Mouse (Mus musculus): ENCODE measurements around the gene Naa35. TPM values are rescaled to one million over a fixed set of nuclear protein-coding genes. Genes with fewer than 3 reads are reported as not detected.
"Not testable (repeated sequence)": the region's sequence is repeated elsewhere in the genome, so short reads cannot be mapped to it uniquely, and the experiment has no call there.

Naa35 gene
- polyA plus RNA-seq, 1 experiment, result 35.1 TPM

- H3K79me3 ChIP-seq (ENCODE audit: low read depth), result peaks cover 4% of the 10 kb centered on the region
- H3ac ChIP-seq (ENCODE audit: control insufficient read depth, insufficient read length, low read depth), result no peak overlapping the region
- peaks cover 7% of the 10 kb centered on the region for H3K79me2 ChIP-seq (ENCODE audit: control insufficient read depth, insufficient read depth)
- H3K36me3 ChIP-seq (ENCODE audit: control insufficient read depth, insufficient read depth), result no peaks in the 10 kb centered on the region
- no peaks in the 10 kb centered on the region for H3K27me3 ChIP-seq (ENCODE audit: control insufficient read depth, insufficient read depth, insufficient read length)
- TF ChIP-seq FOSL1 (IDR thresholded peaks at IDR 0.05; ENCODE audit: insufficient read depth, low read length, poor library complexity, severe bottlenecking) (no peak), USF1 (IDR thresholded peaks at IDR 0.05; ENCODE audit: low read depth) (no peak), MYOD1 (IDR thresholded peaks at IDR 0.05; ENCODE audit: control insufficient read depth, insufficient read length, low read depth) (no peak), CEBPB (IDR thresholded peaks at IDR 0.05; ENCODE audit: low read depth) (no peak), MYOG (IDR thresholded peaks at IDR 0.05; ENCODE audit: control insufficient read depth, extremely low read depth, insufficient read length) (no peak), MAX (IDR thresholded peaks at IDR 0.05) (no peak), CTCF (IDR thresholded peaks at IDR 0.05; ENCODE audit: control insufficient read depth, insufficient read depth, insufficient read length) (no peak)
- no peak overlapping the region for H3K4me3 ChIP-seq (ENCODE audit: insufficient read depth, poor library complexity, severe bottlenecking)
Observed at GRCm38 (mm10) chr13:59580954-59581353, 4.1 kb upstream of the Naa35 start.

DNA sequence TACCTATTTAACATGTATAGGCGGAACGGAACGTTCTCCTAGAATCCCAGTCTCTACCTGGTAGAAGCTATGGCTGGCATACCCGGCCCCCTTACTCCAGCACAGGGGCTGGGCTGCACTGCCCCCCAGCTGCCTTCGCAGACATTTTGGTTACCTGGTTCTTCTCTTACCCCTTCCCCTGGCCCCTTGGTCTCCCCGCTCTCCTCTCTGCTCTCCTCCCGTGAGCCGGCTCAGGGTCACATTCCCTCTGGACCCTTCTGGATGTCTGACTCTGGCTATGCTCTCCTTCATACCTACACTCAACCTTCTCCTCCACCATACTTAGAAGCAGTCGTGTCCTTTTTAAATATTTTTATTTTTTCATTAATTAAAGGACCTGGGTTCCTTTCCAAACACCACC, 578 bp upstream of the Naa35 start:
- TF ChIP-seq CTCF (IDR thresholded peaks at IDR 0.05; ENCODE audit: control insufficient read depth, insufficient read depth, insufficient read length) (no peak), MYOD1 (IDR thresholded peaks at IDR 0.05; ENCODE audit: control insufficient read depth, insufficient read length, low read depth) (no peak), USF1 (IDR thresholded peaks at IDR 0.05; ENCODE audit: low read depth) (no peak), MAX (IDR thresholded peaks at IDR 0.05) (no peak), CEBPB (IDR thresholded peaks at IDR 0.05; ENCODE audit: low read depth) (no peak), MYOG (IDR thresholded peaks at IDR 0.05; ENCODE audit: control insufficient read depth, extremely low read depth, insufficient read length) (no peak), FOSL1 (IDR thresholded peaks at IDR 0.05; ENCODE audit: insufficient read depth, low read length, poor library complexity, severe bottlenecking) (no peak)

DNA sequence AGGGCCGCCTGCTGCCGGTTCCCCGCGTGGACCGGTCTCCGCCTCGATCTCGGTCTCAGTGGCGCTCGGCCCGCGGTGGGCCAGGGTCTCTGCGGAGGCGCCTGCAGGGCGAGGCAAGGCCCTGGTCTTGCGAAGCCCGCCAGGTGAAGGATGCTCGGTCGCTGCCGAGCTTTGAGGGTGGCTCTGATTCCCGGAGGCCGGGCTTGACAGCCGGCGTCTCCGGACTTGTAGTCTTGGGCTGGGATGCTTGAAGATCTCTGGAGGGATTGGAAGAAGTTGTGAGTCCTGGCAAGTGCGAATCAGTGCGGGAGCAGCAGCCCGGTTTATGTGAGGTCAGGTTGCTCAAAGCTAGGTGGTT, 568 bp downstream of the Naa35 start:
- peak overlapping the region; percentile 96 for H3ac ChIP-seq (ENCODE audit: control insufficient read depth, insufficient read length, low read depth)
- H3K27me3 ChIP-seq (ENCODE audit: control insufficient read depth, insufficient read depth, insufficient read length), result no peaks in the 10 kb centered on the region
- peaks cover 28% of the 10 kb centered on the region for H3K79me3 ChIP-seq (ENCODE audit: low read depth)
- H3K4me3 ChIP-seq (ENCODE audit: insufficient read depth, poor library complexity, severe bottlenecking), result peak overlapping the region; percentile 78
- peaks cover 50% of the 10 kb centered on the region for H3K79me2 ChIP-seq (ENCODE audit: control insufficient read depth, insufficient read depth)
- H3K36me3 ChIP-seq (ENCODE audit: control insufficient read depth, insufficient read depth), result peaks cover 15% of the 10 kb centered on the region
- TF ChIP-seq USF1 (IDR thresholded peaks at IDR 0.05; ENCODE audit: low read depth) (no peak), MYOD1 (IDR thresholded peaks at IDR 0.05; ENCODE audit: control insufficient read depth, insufficient read length, low read depth) (no peak), CEBPB (IDR thresholded peaks at IDR 0.05; ENCODE audit: low read depth) (no peak), CTCF (IDR thresholded peaks at IDR 0.05; ENCODE audit: control insufficient read depth, insufficient read depth, insufficient read length) (no peak), FOSL1 (IDR thresholded peaks at IDR 0.05; ENCODE audit: insufficient read depth, low read length, poor library complexity, severe bottlenecking) (no peak), MYOG (IDR thresholded peaks at IDR 0.05; ENCODE audit: control insufficient read depth, extremely low read depth, insufficient read length) (no peak), MAX (IDR thresholded peaks at IDR 0.05) (no peak)

More for the DNA sequence above, 578 bp upstream of the Naa35 start:
- peaks cover 23% of the 10 kb centered on the region for H3K79me3 ChIP-seq (ENCODE audit: low read depth)
- H3K79me2 ChIP-seq (ENCODE audit: control insufficient read depth, insufficient read depth), result peaks cover 42% of the 10 kb centered on the region
- peaks cover 4% of the 10 kb centered on the region for H3K36me3 ChIP-seq (ENCODE audit: control insufficient read depth, insufficient read depth)
- no peaks in the 10 kb centered on the region for H3K27me3 ChIP-seq (ENCODE audit: control insufficient read depth, insufficient read depth, insufficient read length)
- H3ac ChIP-seq (ENCODE audit: control insufficient read depth, insufficient read length, low read depth), result peak overlapping the region; percentile 63
- peak overlapping the region; percentile 78 for H3K4me3 ChIP-seq (ENCODE audit: insufficient read depth, poor library complexity, severe bottlenecking)

DNA sequence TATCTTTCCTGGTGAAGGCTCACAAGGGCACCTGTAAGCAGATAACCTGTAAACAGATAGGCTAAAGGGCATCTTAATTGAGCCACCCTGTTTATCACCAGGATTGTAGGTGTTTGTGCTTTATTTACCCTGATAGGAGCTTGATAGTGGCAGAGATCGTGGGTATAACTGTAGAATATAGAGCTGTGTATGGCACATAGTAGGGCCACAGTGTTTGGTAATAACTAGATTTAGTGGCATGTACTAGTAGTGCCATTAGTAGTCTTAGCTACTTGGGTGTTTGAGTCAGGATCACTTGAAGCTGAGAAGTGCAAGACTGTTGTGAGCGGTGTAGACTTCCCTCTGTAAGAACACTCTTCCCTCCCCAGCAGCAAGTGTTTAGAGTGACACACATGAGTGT, 2.1 kb downstream of the Naa35 start:
- Histone ChIP-seq H3ac (ENCODE audit: control insufficient read depth, insufficient read length, low read depth) (no peak overlapping the region), H3K79me2 (ENCODE audit: control insufficient read depth, insufficient read depth) (peaks cover 56% of the 10 kb centered on the region), H3K27me3 (ENCODE audit: control insufficient read depth, insufficient read depth, insufficient read length) (no peaks in the 10 kb centered on the region), H3K36me3 (ENCODE audit: control insufficient read depth, insufficient read depth) (peaks cover 31% of the 10 kb centered on the region), H3K4me3 (ENCODE audit: insufficient read depth, poor library complexity, severe bottlenecking) (no peak overlapping the region), H3K79me3 (ENCODE audit: low read depth) (peaks cover 28% of the 10 kb centered on the region)
- TF ChIP-seq USF1 (IDR thresholded peaks at IDR 0.05; ENCODE audit: low read depth), result no peak
- TF ChIP-seq MYOD1 (IDR thresholded peaks at IDR 0.05; ENCODE audit: control insufficient read depth, insufficient read length, low read depth), result no peak
- no peak for TF ChIP-seq FOSL1 (IDR thresholded peaks at IDR 0.05; ENCODE audit: insufficient read depth, low read length, poor library complexity, severe bottlenecking)
- no peak for TF ChIP-seq MAX (IDR thresholded peaks at IDR 0.05)

- Histone ChIP-seq H3K4me3 (ENCODE audit: insufficient read depth, poor library complexity, severe bottlenecking) (no peak overlapping the region), H3K79me2 (ENCODE audit: control insufficient read depth, insufficient read depth) (peaks cover 74% of the 10 kb centered on the region), H3ac (ENCODE audit: control insufficient read depth, insufficient read length, low read depth) (no peak overlapping the region), H3K36me3 (ENCODE audit: control insufficient read depth, insufficient read depth) (peaks cover 41% of the 10 kb centered on the region), H3K27me3 (ENCODE audit: control insufficient read depth, insufficient read depth, insufficient read length) (no peaks in the 10 kb centered on the region), H3K79me3 (ENCODE audit: low read depth) (peaks cover 28% of the 10 kb centered on the region)
- no peak for TF ChIP-seq CTCF (IDR thresholded peaks at IDR 0.05; ENCODE audit: control insufficient read depth, insufficient read depth, insufficient read length)
- no peak for TF ChIP-seq MYOD1 (IDR thresholded peaks at IDR 0.05; ENCODE audit: control insufficient read depth, insufficient read length, low read depth)
- no peak for TF ChIP-seq USF1 (IDR thresholded peaks at IDR 0.05; ENCODE audit: low read depth)
- TF ChIP-seq MAX (IDR thresholded peaks at IDR 0.05), result no peak
- no peak for TF ChIP-seq FOSL1 (IDR thresholded peaks at IDR 0.05; ENCODE audit: insufficient read depth, low read length, poor library complexity, severe bottlenecking)
- TF ChIP-seq CEBPB (IDR thresholded peaks at IDR 0.05; ENCODE audit: low read depth), result no peak
- no peak for TF ChIP-seq MYOG (IDR thresholded peaks at IDR 0.05; ENCODE audit: control insufficient read depth, extremely low read depth, insufficient read length)
Observed at GRCm38 (mm10) chr13:59589672-59590071, 4.6 kb downstream of the Naa35 start.

DNA sequence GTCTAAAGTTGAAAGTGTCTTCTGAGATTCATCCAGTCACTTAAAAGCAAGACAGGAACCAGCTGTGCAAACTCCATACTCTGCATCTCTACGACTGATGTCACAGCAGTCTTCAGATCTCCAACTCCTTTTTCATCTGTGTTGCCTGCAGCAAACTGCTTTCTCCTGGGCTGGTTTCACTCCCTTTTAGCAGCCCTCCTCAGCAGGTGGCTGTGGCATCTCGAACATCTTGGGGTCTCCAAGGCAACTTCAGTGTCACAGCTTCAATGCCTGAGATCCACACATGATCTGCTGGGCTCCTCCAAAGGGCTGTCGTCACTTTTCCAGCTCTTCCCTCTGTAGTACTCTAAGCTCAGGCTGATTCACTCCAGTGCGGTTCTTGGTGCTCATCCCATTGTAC, 5.6 kb downstream of the Naa35 start:
- TF ChIP-seq CEBPB (IDR thresholded peaks at IDR 0.05; ENCODE audit: low read depth) (no peak), MYOD1 (IDR thresholded peaks at IDR 0.05; ENCODE audit: control insufficient read depth, insufficient read length, low read depth) (no peak), FOSL1 (IDR thresholded peaks at IDR 0.05; ENCODE audit: insufficient read depth, low read length, poor library complexity, severe bottlenecking) (no peak), MYOG (IDR thresholded peaks at IDR 0.05; ENCODE audit: control insufficient read depth, extremely low read depth, insufficient read length) (no peak), USF1 (IDR thresholded peaks at IDR 0.05; ENCODE audit: low read depth) (no peak), CTCF (IDR thresholded peaks at IDR 0.05; ENCODE audit: control insufficient read depth, insufficient read depth, insufficient read length) (no peak), MAX (IDR thresholded peaks at IDR 0.05) (no peak)
- no peak overlapping the region for H3ac ChIP-seq (ENCODE audit: control insufficient read depth, insufficient read length, low read depth)
- peaks cover 27% of the 10 kb centered on the region for H3K79me3 ChIP-seq (ENCODE audit: low read depth)
- no peaks in the 10 kb centered on the region for H3K27me3 ChIP-seq (ENCODE audit: control insufficient read depth, insufficient read depth, insufficient read length)
- H3K36me3 ChIP-seq (ENCODE audit: control insufficient read depth, insufficient read depth), result peaks cover 46% of the 10 kb centered on the region
- H3K4me3 ChIP-seq (ENCODE audit: insufficient read depth, poor library complexity, severe bottlenecking), result no peak overlapping the region
- peaks cover 70% of the 10 kb centered on the region for H3K79me2 ChIP-seq (ENCODE audit: control insufficient read depth, insufficient read depth)

GRCm38 (mm10) chr13:59592058-59592457, 7.0 kb downstream of the Naa35 start:
- H3ac ChIP-seq (ENCODE audit: control insufficient read depth, insufficient read length, low read depth); H3K4me3 ChIP-seq (ENCODE audit: insufficient read depth, poor library complexity, severe bottlenecking); H3K27me3 ChIP-seq (ENCODE audit: control insufficient read depth, insufficient read depth, insufficient read length): not testable (repeated sequence)
- Histone ChIP-seq H3K36me3 (ENCODE audit: control insufficient read depth, insufficient read depth) (peaks cover 52% of the 10 kb centered on the region), H3K79me2 (ENCODE audit: control insufficient read depth, insufficient read depth) (peaks cover 60% of the 10 kb centered on the region), H3K79me3 (ENCODE audit: low read depth) (peaks cover 15% of the 10 kb centered on the region)
